Mouse (Mus musculus): ENCODE data around the gene Fas. TPM values are rescaled to one million over a fixed set of nuclear protein-coding genes. Genes with fewer than 3 reads are reported as not detected.

Gene Fas
- polyA plus RNA-seq, 1 experiment, result not detected

- TF ChIP-seq TAL1 (IDR thresholded peaks at IDR 0.05; ENCODE audit: low read length) (no peak), GATA1 (IDR thresholded peaks at IDR 0.05; ENCODE audit: low read length) (no peak)
- H3K9me3 ChIP-seq (ENCODE audit: control insufficient read depth, low read length), result no peaks in the 10 kb centered on the region
- H3K36me3 ChIP-seq (ENCODE audit: control insufficient read depth), result no peaks in the 10 kb centered on the region
- H3K27me3 ChIP-seq (ENCODE audit: control insufficient read depth), result no peaks in the 10 kb centered on the region
- no peaks in the 10 kb centered on the region for H3K4me1 ChIP-seq (ENCODE audit: control insufficient read depth)
- no peak overlapping the region for H3K4me3 ChIP-seq (replicated peaks)
Measured at GRCm38 (mm10) chr19:34273073-34273472, 17.4 kb upstream of the Fas start.

GRCm38 (mm10) chr19:34278078-34278477 lies 12.4 kb upstream of the Fas start:
- TF ChIP-seq GATA1 (IDR thresholded peaks at IDR 0.05; ENCODE audit: low read length) (no peak), TAL1 (IDR thresholded peaks at IDR 0.05; ENCODE audit: low read length) (no peak)
- Histone ChIP-seq H3K9me3 (ENCODE audit: control insufficient read depth, low read length) (no peaks in the 10 kb centered on the region), H3K4me1 (ENCODE audit: control insufficient read depth) (no peaks in the 10 kb centered on the region), H3K36me3 (ENCODE audit: control insufficient read depth) (no peaks in the 10 kb centered on the region), H3K4me3 (replicated peaks) (no peak overlapping the region), H3K27me3 (ENCODE audit: control insufficient read depth) (no peaks in the 10 kb centered on the region)

GRCm38 (mm10) chr19:34283614-34284013 lies 6.9 kb upstream of the Fas start:
- no peaks in the 10 kb centered on the region for H3K36me3 ChIP-seq (ENCODE audit: control insufficient read depth)
- no peaks in the 10 kb centered on the region for H3K27me3 ChIP-seq (ENCODE audit: control insufficient read depth)
- H3K9me3 ChIP-seq (ENCODE audit: control insufficient read depth, low read length), result no peaks in the 10 kb centered on the region
- H3K4me3 ChIP-seq (replicated peaks), result no peak overlapping the region
- no peak for TF ChIP-seq TAL1 (IDR thresholded peaks at IDR 0.05; ENCODE audit: low read length)
- TF ChIP-seq GATA1 (IDR thresholded peaks at IDR 0.05; ENCODE audit: low read length), result no peak
- no peaks in the 10 kb centered on the region for H3K4me1 ChIP-seq (ENCODE audit: control insufficient read depth)

GRCm38 (mm10) chr19:34284383-34284782 lies 6.1 kb upstream of the Fas start:
- no peaks in the 10 kb centered on the region for H3K36me3 ChIP-seq (ENCODE audit: control insufficient read depth)
- TF ChIP-seq GATA1 (IDR thresholded peaks at IDR 0.05; ENCODE audit: low read length) (no peak), TAL1 (IDR thresholded peaks at IDR 0.05; ENCODE audit: low read length) (no peak)
- H3K4me3 ChIP-seq (replicated peaks), result no peak overlapping the region
- no peaks in the 10 kb centered on the region for H3K9me3 ChIP-seq (ENCODE audit: control insufficient read depth, low read length)
- H3K27me3 ChIP-seq (ENCODE audit: control insufficient read depth), result no peaks in the 10 kb centered on the region
- H3K4me1 ChIP-seq (ENCODE audit: control insufficient read depth), result no peaks in the 10 kb centered on the region

GRCm38 (mm10) chr19:34284826-34285225 lies 5.6 kb upstream of the Fas start:
- H3K27me3 ChIP-seq (ENCODE audit: control insufficient read depth), result no peaks in the 10 kb centered on the region
- H3K4me3 ChIP-seq (replicated peaks), result no peak overlapping the region
- H3K36me3 ChIP-seq (ENCODE audit: control insufficient read depth), result no peaks in the 10 kb centered on the region
- no peak for TF ChIP-seq GATA1 (IDR thresholded peaks at IDR 0.05; ENCODE audit: low read length)
- TF ChIP-seq TAL1 (IDR thresholded peaks at IDR 0.05; ENCODE audit: low read length), result no peak
- H3K4me1 ChIP-seq (ENCODE audit: control insufficient read depth), result no peaks in the 10 kb centered on the region
- no peaks in the 10 kb centered on the region for H3K9me3 ChIP-seq (ENCODE audit: control insufficient read depth, low read length)

GRCm38 (mm10) chr19:34287221-34287620 lies 3.2 kb upstream of the Fas start:
- peaks cover 2% of the 10 kb centered on the region; the same call in 1 of the 2 replicates for H3K27me3 ChIP-seq (ENCODE audit: control insufficient read depth)
- no peaks in the 10 kb centered on the region for H3K9me3 ChIP-seq (ENCODE audit: control insufficient read depth, low read length)
- no peaks in the 10 kb centered on the region for H3K36me3 ChIP-seq (ENCODE audit: control insufficient read depth)
- H3K4me3 ChIP-seq (replicated peaks), result no peak overlapping the region
- TF ChIP-seq TAL1 (IDR thresholded peaks at IDR 0.05; ENCODE audit: low read length) (no peak), GATA1 (IDR thresholded peaks at IDR 0.05; ENCODE audit: low read length) (no peak)
- peaks cover 3% of the 10 kb centered on the region; the same call in 1 of the 2 replicates for H3K4me1 ChIP-seq (ENCODE audit: control insufficient read depth)

GRCm38 (mm10) chr19:34287656-34288415 lies 2.6 kb upstream of the Fas start:
- H3K9me3 ChIP-seq (ENCODE audit: control insufficient read depth, low read length), result no peaks in the 10 kb centered on the region
- no peak overlapping the region for H3K4me3 ChIP-seq (replicated peaks)
- peaks cover 2% of the 10 kb centered on the region; the same call in 1 of the 2 replicates for H3K27me3 ChIP-seq (ENCODE audit: control insufficient read depth)
- no peaks in the 10 kb centered on the region for H3K36me3 ChIP-seq (ENCODE audit: control insufficient read depth)
- TF ChIP-seq GATA1 (IDR thresholded peaks at IDR 0.05; ENCODE audit: low read length) (no peak), TAL1 (IDR thresholded peaks at IDR 0.05; ENCODE audit: low read length) (no peak)
- peaks cover 3% of the 10 kb centered on the region; the same call in 1 of the 2 replicates for H3K4me1 ChIP-seq (ENCODE audit: control insufficient read depth)

- Histone ChIP-seq H3K4me3 (replicated peaks) (no peak overlapping the region), H3K36me3 (ENCODE audit: control insufficient read depth) (no peaks in the 10 kb centered on the region), H3K9me3 (ENCODE audit: control insufficient read depth, low read length) (no peaks in the 10 kb centered on the region), H3K4me1 (ENCODE audit: control insufficient read depth) (peaks cover 3% of the 10 kb centered on the region; the same call in 1 of the 2 replicates), H3K27me3 (ENCODE audit: control insufficient read depth) (peaks cover 2% of the 10 kb centered on the region; the same call in 1 of the 2 replicates)
- TF ChIP-seq TAL1 (IDR thresholded peaks at IDR 0.05; ENCODE audit: low read length) (no peak), GATA1 (IDR thresholded peaks at IDR 0.05; ENCODE audit: low read length) (no peak)
Measured at GRCm38 (mm10) chr19:34288696-34289095, 1.8 kb upstream of the Fas start.

- Histone ChIP-seq H3K36me3 (ENCODE audit: control insufficient read depth) (no peaks in the 10 kb centered on the region), H3K27me3 (ENCODE audit: control insufficient read depth) (peaks cover 2% of the 10 kb centered on the region; the same call in 1 of the 2 replicates), H3K4me3 (replicated peaks) (peak overlapping the region; percentile 47), H3K9me3 (ENCODE audit: control insufficient read depth, low read length) (no peaks in the 10 kb centered on the region), H3K4me1 (ENCODE audit: control insufficient read depth) (peaks cover 3% of the 10 kb centered on the region; the same call in 1 of the 2 replicates)
- no peak for TF ChIP-seq GATA1 (IDR thresholded peaks at IDR 0.05; ENCODE audit: low read length)
- no peak for TF ChIP-seq TAL1 (IDR thresholded peaks at IDR 0.05; ENCODE audit: low read length)
Measured at GRCm38 (mm10) chr19:34290872-34291341, 441 bp downstream of the Fas start.
